Mouse (Mus musculus) G1E (cell line): ENCODE measurements around the gene Pawr.

Experiments used
- CTCF ChIP-seq: IDR thresholded peaks from 2 replicates; pipeline ENCODE4 v1.5.1; 2012; ENCODE audit warnings: low read depth, low read length, inconsistent platforms, mixed read lengths
- GATA1 ChIP-seq: IDR thresholded peaks from 2 replicates; pipeline ENCODE4 v1.6.1; 2012; ENCODE audit warnings: borderline replicate concordance, low read length, inconsistent platforms, mixed read lengths
- GATA2 ChIP-seq: IDR thresholded peaks from 2 replicates; pipeline ENCODE4 v1.6.1; 2012; ENCODE audit warnings: low read depth, low read length, inconsistent platforms, borderline replicate concordance
- TAL1 ChIP-seq: conservative IDR thresholded peaks from 2 replicates; pipeline ENCODE4 v1.6.1; 2012; ENCODE audit warnings: low read depth, low read length, inconsistent platforms, mixed read lengths

DNA sequence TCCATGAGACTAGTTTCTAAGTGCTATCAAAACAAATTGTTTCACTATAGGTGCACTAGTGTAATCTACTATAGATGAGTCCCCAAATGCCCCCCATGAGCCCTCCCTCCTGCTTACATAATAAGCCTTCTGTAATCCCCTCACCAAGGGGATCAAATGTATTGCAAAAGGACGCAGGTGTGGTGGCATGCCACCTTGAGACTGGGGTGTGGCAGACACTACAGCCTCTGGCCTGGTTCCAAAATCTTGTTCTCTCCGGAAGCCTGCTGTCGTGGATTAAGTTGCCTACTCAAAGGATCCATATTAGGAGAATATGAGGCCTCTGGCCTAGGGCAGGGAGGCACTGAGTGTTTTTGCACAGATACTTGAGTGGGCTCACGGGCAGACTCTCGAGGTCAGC, 76.1 kb downstream of the Pawr start:
- TF ChIP-seq CTCF (no peak), GATA1 (no peak), TAL1 (no peak), GATA2 (no peak)
